Mouse (Mus musculus): ENCODE data around the gene Scnn1a.

DNA sequence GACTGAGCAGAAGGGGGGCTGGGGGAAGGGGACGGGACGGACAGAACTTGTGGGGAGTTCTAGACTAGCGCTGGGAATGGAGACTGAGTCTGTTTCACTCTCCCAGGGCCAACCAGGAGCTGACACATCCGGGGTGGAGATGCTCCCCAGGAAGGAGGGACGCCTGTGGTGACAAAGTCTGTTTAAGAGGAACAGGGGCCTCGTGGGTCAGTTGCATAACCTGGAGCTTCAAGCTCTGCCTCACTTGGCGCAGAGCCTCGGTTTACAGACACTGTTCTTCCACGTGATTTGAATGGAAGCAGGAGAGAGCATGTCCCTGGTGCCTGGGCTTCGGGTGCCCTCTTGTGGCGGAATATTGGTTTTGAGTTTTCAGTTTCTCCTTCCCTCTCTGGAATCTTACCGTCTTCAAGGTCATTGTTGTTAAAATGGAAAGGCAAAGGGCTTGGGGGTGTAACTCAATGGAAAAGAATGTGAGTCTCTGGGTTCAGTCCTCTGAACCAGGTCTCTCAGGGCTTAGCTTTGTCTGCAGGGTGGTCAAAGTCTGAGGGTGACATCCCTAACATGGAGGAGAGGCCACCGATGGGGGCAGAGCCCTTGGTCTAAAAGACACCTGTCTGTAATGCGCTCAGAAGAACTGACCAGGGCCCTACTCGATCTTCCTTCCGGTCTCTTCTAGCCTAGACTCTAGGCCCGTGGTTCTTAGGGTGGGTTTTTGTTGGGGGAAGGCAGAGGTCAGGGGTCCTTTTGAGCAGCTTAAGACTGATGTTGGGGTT is 48.8 kb upstream of the Scnn1a start:
- TF ChIP-seq MAX (IDR thresholded peaks at IDR 0.05) (peak; percentile 88), CTCF (IDR thresholded peaks at IDR 0.05; ENCODE audit: control insufficient read depth, insufficient read depth, insufficient read length) (no peak)

All from C2C12 (cell line).